Mouse (Mus musculus) MEL (cell line): ENCODE measurements around the gene Rapgef6. TPM values are rescaled to one million over a fixed set of nuclear protein-coding genes. Genes with fewer than 3 reads are reported as not detected.

ENCODE experiments used
- DNase-seq: peaks from one replicate; pipeline ENCODE4 v3.0.0; 2011; ENCODE audit warnings: low read depth, low spot score
- H3K27ac ChIP-seq: 2 replicates; pipeline ENCODE4 v1.5.1; 2012; ENCODE audit warnings: low read depth, mild to moderate bottlenecking, control low read depth, low read length, moderate library complexity; ENCODE audit not compliant: control insufficient read depth
- H3K27me3 ChIP-seq, 2 experiments: fragments of 150-350 bp in 1 of 2; sonication (generic) in 1 of 2; 2 replicates each; pipeline ENCODE4 v1.6.1; 2012; ENCODE audit warnings: low read length in 2 of 2, mild to moderate bottlenecking in 2 of 2, improper control_type of control experiment in 1 of 2, moderate library complexity in 1 of 2; ENCODE audit not compliant: insufficient read depth in 2 of 2, control insufficient read depth in 1 of 2
- H3K36me3 ChIP-seq, 2 experiments: 2 replicates each; pipeline ENCODE4 v1.6.1; 2012 to 2014; ENCODE audit warnings: low read length in 2 of 2, improper control_type of control experiment in 1 of 2, inconsistent platforms in 1 of 2, mild to moderate bottlenecking in 1 of 2; ENCODE audit not compliant: insufficient read depth in 2 of 2, control insufficient read depth in 1 of 2
- H3K4me1 ChIP-seq, 2 experiments: fragments of 150-350 bp in 1 of 2; sonication (generic) in 1 of 2; 2 replicates each; pipeline ENCODE4 v1.6.1; 2012; ENCODE audit warnings: low read length in 2 of 2, improper control_type of control experiment in 1 of 2, mild to moderate bottlenecking in 1 of 2; ENCODE audit not compliant: insufficient read depth in 2 of 2, control insufficient read depth in 1 of 2
- H3K4me3 ChIP-seq, 2 experiments: fragments of 150-350 bp in 1 of 2; sonication (generic) in 1 of 2; 2 replicates each; pipeline ENCODE4 v1.5.1; 2012; ENCODE audit warnings: low read depth in 2 of 2, low read length in 2 of 2, mild to moderate bottlenecking in 2 of 2, moderate library complexity in 2 of 2, control low read depth in 1 of 2, improper control_type of control experiment in 1 of 2; ENCODE audit not compliant: control insufficient read depth in 1 of 2, insufficient read depth in 1 of 2
- H3K79me2 ChIP-seq: 2 replicates; pipeline ENCODE4 v1.6.1; 2012; ENCODE audit warnings: mild to moderate bottlenecking, low read length, moderate library complexity; ENCODE audit not compliant: control insufficient read depth, poor library complexity, insufficient read depth
- H3K9ac ChIP-seq: 2 replicates; pipeline ENCODE4 v1.6.1; 2012; ENCODE audit warnings: low read depth, mild to moderate bottlenecking, control low read depth, low read length, moderate library complexity; ENCODE audit not compliant: control insufficient read depth, poor library complexity, severe bottlenecking
- H3K9me3 ChIP-seq: fragments of 150-350 bp; sonication (generic); replicated peaks from 2 replicates; pipeline ENCODE4 v1.6.1; 2012; ENCODE audit warnings: mild to moderate bottlenecking, low read length, improper control_type of control experiment, moderate library complexity; ENCODE audit not compliant: insufficient read depth
- BHLHE40 ChIP-seq: IDR thresholded peaks from 2 replicates; pipeline ENCODE4 v1.6.1; 2012; ENCODE audit warnings: low read depth, mild to moderate bottlenecking, inconsistent platforms, low read length, improper control_type of control experiment, borderline replicate concordance
- CHD1 ChIP-seq: IDR thresholded peaks from 2 replicates; pipeline ENCODE4 v1.6.1; 2012; ENCODE audit warnings: low read depth, mild to moderate bottlenecking, inconsistent platforms, low read length, improper control_type of control experiment
- CHD2 ChIP-seq: IDR thresholded peaks from 2 replicates; pipeline ENCODE4 v1.6.1; 2011; ENCODE audit warnings: low read length, improper control_type of control experiment
- E2F4 ChIP-seq: IDR thresholded peaks from 2 replicates; pipeline ENCODE4 v1.6.1; 2011; ENCODE audit warnings: low read depth, low read length, improper control_type of control experiment, borderline replicate concordance
- ELF1 ChIP-seq: IDR thresholded peaks from 2 replicates; pipeline ENCODE4 v1.6.1; 2014; ENCODE audit warnings: low read depth, mild to moderate bottlenecking, inconsistent platforms, low read length, improper control_type of control experiment, moderate library complexity
- ETS1 ChIP-seq: IDR thresholded peaks from 2 replicates; pipeline ENCODE4 v1.6.1; 2012; ENCODE audit warnings: low read depth, mild to moderate bottlenecking, inconsistent platforms, low read length, improper control_type of control experiment, moderate library complexity
- HCFC1 ChIP-seq: IDR thresholded peaks from 2 replicates; pipeline ENCODE4 v1.6.1; 2012; ENCODE audit warnings: low read depth, mild to moderate bottlenecking, inconsistent platforms, low read length, improper control_type of control experiment, moderate library complexity
- MAFK ChIP-seq: IDR thresholded peaks from 2 replicates; pipeline ENCODE4 v1.6.1; 2011; ENCODE audit warnings: low read depth, mild to moderate bottlenecking, low read length, improper control_type of control experiment, borderline replicate concordance
- MAX ChIP-seq: IDR thresholded peaks from 2 replicates; pipeline ENCODE4 v1.6.1; 2011; ENCODE audit warnings: low read length, improper control_type of control experiment
- MAZ ChIP-seq: IDR thresholded peaks from 2 replicates; pipeline ENCODE4 v1.6.1; 2012; ENCODE audit warnings: low read depth, mild to moderate bottlenecking, inconsistent platforms, low read length, improper control_type of control experiment
- MXI1 ChIP-seq: IDR thresholded peaks from 2 replicates; pipeline ENCODE4 v1.6.1; 2011; ENCODE audit warnings: mild to moderate bottlenecking, low read depth, low read length, improper control_type of control experiment
- MYB ChIP-seq: IDR thresholded peaks from 2 replicates; pipeline ENCODE4 v1.6.1; 2011; ENCODE audit warnings: mild to moderate bottlenecking, low read depth, low read length, improper control_type of control experiment
- NELFE ChIP-seq: IDR thresholded peaks from 2 replicates; pipeline ENCODE4 v1.6.1; 2011; ENCODE audit warnings: low read depth, low read length, improper control_type of control experiment
- NRF1 ChIP-seq: IDR thresholded peaks from 2 replicates; pipeline ENCODE4 v1.6.1; 2014; ENCODE audit warnings: low read depth, mild to moderate bottlenecking, inconsistent platforms, low read length, improper control_type of control experiment, moderate library complexity; ENCODE audit not compliant: poor library complexity, insufficient read depth, severe bottlenecking
- POLR2AphosphoS2 ChIP-seq: IDR thresholded peaks from 2 replicates; pipeline ENCODE4 v1.6.1; 2011; ENCODE audit warnings: low read length, improper control_type of control experiment
- SIN3A ChIP-seq: IDR thresholded peaks from 2 replicates; pipeline ENCODE4 v1.6.1; 2012; ENCODE audit warnings: low read length, improper control_type of control experiment, inconsistent platforms
- TBP ChIP-seq: IDR thresholded peaks from 2 replicates; pipeline ENCODE4 v1.8.0; 2011; ENCODE audit warnings: low read depth, low read length, improper control_type of control experiment
- TCF12 ChIP-seq: IDR thresholded peaks from 2 replicates; pipeline ENCODE4 v1.6.1; 2014; ENCODE audit warnings: low read depth, mild to moderate bottlenecking, inconsistent platforms, low read length, improper control_type of control experiment, moderate library complexity
- USF1 ChIP-seq: IDR thresholded peaks from 2 replicates; pipeline ENCODE4 v1.6.1; 2014; ENCODE audit warnings: low read depth, mild to moderate bottlenecking, inconsistent platforms, low read length, improper control_type of control experiment, moderate library complexity
- USF2 ChIP-seq, 2 experiments: IDR thresholded peaks; 2 replicates each; pipeline ENCODE4 v1.6.1; 2011 to 2012; ENCODE audit warnings: improper control_type of control experiment in 2 of 2, low read length in 2 of 2, borderline replicate concordance in 1 of 2, inconsistent platforms in 1 of 2, low read depth in 1 of 2, mild to moderate bottlenecking in 1 of 2; ENCODE audit not compliant: insufficient read depth in 1 of 2
- polyA plus RNA-seq, 2 experiments: library from polyadenylated mRNA; stranded (reverse) in 1 of 2; unstranded in 1 of 2; fragments of >175 nt in 1 of 2; fragments of >200 nt in 1 of 2; gene quantifications; 2 replicates each; pipeline versions ENCODE4 v1.2.1 to v1.2.4; 2012; ENCODE audit warnings: low replicate concordance in 2 of 2, low read depth in 1 of 2; ENCODE audit not compliant: insufficient read length in 2 of 2, insufficient read depth in 1 of 2, missing spikeins in 1 of 2
- total RNA-seq: library from RNA; depleted of rRNA; stranded (reverse); fragments of 300-350 nt; gene quantifications from 2 replicates; pipeline ENCODE4 v1.2.3, GENCODE M21; 2012

Gene Rapgef6
- total and polyA plus RNA-seq, 3 experiments, result 21.1 to 31.8 TPM; not detected in 1

DNA sequence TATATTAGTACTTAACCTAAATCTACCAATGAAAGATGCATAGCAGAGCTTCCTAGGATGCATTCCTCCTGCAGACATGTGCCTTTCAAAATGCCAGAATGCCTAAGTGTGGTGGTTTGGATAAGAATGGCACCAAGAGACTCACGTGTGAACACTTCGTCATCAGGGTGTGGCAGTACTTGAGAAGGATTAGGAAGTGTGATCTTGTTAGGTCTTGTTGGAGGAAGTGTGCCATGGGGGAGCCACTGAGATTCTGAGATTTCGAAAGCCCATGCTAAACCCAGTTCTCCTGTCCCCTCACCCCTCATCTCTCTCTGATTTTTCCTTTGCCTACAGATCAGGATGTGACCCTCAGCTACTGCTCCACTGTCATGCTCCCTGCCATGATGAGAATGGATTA lies 206.7 kb downstream of the Rapgef6 start:
- Histone ChIP-seq H3K27ac (no peak overlapping the region), H3K4me1 (0 out of 4 replicates have a peak, but pooled peaks cover 0 to 2% of the 10 kb centered on the region in 2 experiments), H3K79me2 (no peaks in the 10 kb centered on the region), H3K9ac (no peak overlapping the region), H3K4me3 (no peak overlapping the region), H3K36me3 (peaks cover 2 to 6% of the 10 kb centered on the region in 2 experiments; a peak in 3 of 4 replicates), H3K27me3 (no peaks in the 10 kb centered on the region), H3K9me3 (no peaks in the 10 kb centered on the region)
- no peak for DNase-seq
- TF ChIP-seq POLR2AphosphoS2, result no peak
- TF ChIP-seq MAX, result no peak
- TF ChIP-seq USF1, result no peak
- no peak for TF ChIP-seq MAZ
- no peak for TF ChIP-seq CHD1

DNA sequence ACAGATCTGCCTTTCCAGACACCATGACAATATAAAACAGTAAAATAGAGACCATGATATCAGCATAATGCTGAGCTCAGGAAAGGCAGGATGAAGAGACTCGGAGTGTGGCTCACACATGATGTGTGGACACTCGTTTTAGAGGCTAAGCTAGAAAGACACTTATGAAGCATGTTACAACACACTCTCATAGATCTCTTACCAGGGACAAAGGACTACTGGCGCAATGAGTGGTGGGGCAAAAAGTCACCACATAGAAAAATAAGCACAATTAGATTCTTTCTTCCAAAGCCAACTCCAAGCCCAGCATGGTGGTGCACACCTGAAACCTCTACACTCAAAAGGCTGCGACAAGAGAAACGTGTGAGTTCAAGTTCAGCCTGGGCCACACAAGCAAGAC lies 208.3 kb downstream of the Rapgef6 start:
- no peak overlapping the region for H3K9ac ChIP-seq
- H3K27ac ChIP-seq, result no peak overlapping the region
- TF ChIP-seq NELFE (no peak), TCF12 (no peak), NRF1 (no peak), TBP (no peak), MAFK (no peak), USF2 (IDR thresholded peaks at IDR 0.05; ENCODE audit: borderline replicate concordance in 1 of 2, insufficient read depth in 1 of 2, low read depth in 1 of 2, low read length in 2 of 2) (no peak), SIN3A (no peak), CHD2 (no peak), MAZ (no peak), MYB (no peak), MXI1 (no peak), CHD1 (no peak), ETS1 (no peak), ELF1 (no peak), HCFC1 (no peak), BHLHE40 (no peak), E2F4 (no peak)
- no peaks in the 10 kb centered on the region for H3K27me3 ChIP-seq
- no peaks in the 10 kb centered on the region for H3K9me3 ChIP-seq
- H3K4me1 ChIP-seq, result 0 out of 4 replicates have a peak, but pooled peaks cover 0 to 2% of the 10 kb centered on the region in 2 experiments
- peaks cover 2 to 6% of the 10 kb centered on the region in 2 experiments; a peak in 3 of 4 replicates for H3K36me3 ChIP-seq
- H3K79me2 ChIP-seq, result no peaks in the 10 kb centered on the region
- H3K4me3 ChIP-seq, result no peak overlapping the region
- no peak for DNase-seq
